Mouse (Mus musculus) limb, embryonic 14.5 days (tissue): ENCODE measurements around the gene Doc2g. TPM values are rescaled to one million over a fixed set of nuclear protein-coding genes. Genes with fewer than 3 reads are reported as not detected.
"Not testable (repeated sequence)": the region's sequence is repeated elsewhere in the genome, so short reads cannot be mapped to it uniquely, and the experiment has no call there.

ENCODE experiments used
- ATAC-seq: fragments of 200-750 bp; cut with Nextera tagmentation; 2 replicates; pipeline ENCODE4 v1.8.0; 2017; ENCODE audit warnings: low read depth, moderate number of reproducible peaks, moderate TSS enrichment; ENCODE audit not compliant: low FRiP score
- DNase-seq: peaks from one replicate; pipeline ENCODE4 v3.0.0-alpha.2; 2015; ENCODE audit warnings: low spot score
- H3K27ac ChIP-seq: fragments of 300-500 bp; sonication (generic); replicated peaks from 2 replicates; pipeline ENCODE4 v1.5.1; 2014; ENCODE audit warnings: low read depth, mild to moderate bottlenecking, low read length, moderate library complexity, mixed read lengths
- H3K27me3 ChIP-seq: fragments of 300-500 bp; sonication (generic); 2 replicates; pipeline ENCODE4 v1.6.1; 2014; ENCODE audit warnings: low read length, mixed read lengths; ENCODE audit not compliant: control insufficient read depth, insufficient read depth
- H3K36me3 ChIP-seq: fragments of 300-500 bp; sonication (generic); 2 replicates; pipeline ENCODE4 v1.6.1; 2014; ENCODE audit warnings: mild to moderate bottlenecking, low read length, moderate library complexity, mixed read lengths; ENCODE audit not compliant: control insufficient read depth, insufficient read depth
- H3K4me1 ChIP-seq: fragments of 300-500 bp; sonication (generic); 2 replicates; pipeline ENCODE4 v1.6.1; 2014; ENCODE audit warnings: antibody characterized with exemption, low read length, mixed read lengths; ENCODE audit not compliant: control insufficient read depth, insufficient read depth
- H3K4me2 ChIP-seq: fragments of 300-500 bp; sonication (generic); replicated peaks from 2 replicates; pipeline ENCODE4 v1.6.1; 2014; ENCODE audit warnings: low read depth, mild to moderate bottlenecking, low read length, moderate library complexity; ENCODE audit not compliant: severe bottlenecking
- H3K4me3 ChIP-seq: fragments of 300-500 bp; sonication (generic); replicated peaks from 2 replicates; pipeline ENCODE4 v1.5.1; 2014; ENCODE audit warnings: low read length
- H3K9ac ChIP-seq: fragments of 300-500 bp; sonication (generic); 2 replicates; pipeline ENCODE4 v1.6.1; 2014; ENCODE audit warnings: mild to moderate bottlenecking, low read depth, low read length, moderate library complexity; ENCODE audit not compliant: severe bottlenecking
- H3K9me3 ChIP-seq: fragments of 300-500 bp; sonication (generic); 2 replicates; pipeline ENCODE4 v1.6.1; 2016; ENCODE audit warnings: low read length; ENCODE audit not compliant: control insufficient read depth
- POLR2A ChIP-seq: fragments of 200-500 bp; IDR thresholded peaks from 2 replicates; pipeline ENCODE4 v1.8.0; 2012; ENCODE audit warnings: inconsistent platforms, mild to moderate bottlenecking, moderate library complexity, borderline replicate concordance; ENCODE audit not compliant: insufficient read depth, insufficient read length; ENCODE audit errors: extremely low read depth
- WGBS: fragments of 180-500 bp; shearing (Covaris S2); extraction: QIAGEN DNeasy Blood & Tissue Kit; methylation state at CpG from one replicate; pipeline ENCODE4 v1.1.7; 2014; 5-methylcytosine and 5-hydroxymethylcytosine counted together
- polyA plus RNA-seq, 2 experiments: library from polyadenylated mRNA; depleted of rRNA in 1 of 2; stranded (reverse) in 1 of 2; unstranded in 1 of 2; fragments of >200 nt; fragmentation: Nextera tagmentation in 1 of 2; extraction: Ambion mirVana in 1 of 2; gene quantifications; 2 replicates each; pipeline versions ENCODE4 v1.2.1 to v1.2.3; 2012 to 2014

The Doc2g gene
- polyA plus RNA-seq, 2 experiments = 3.4 to 19.6 TPM

DNA sequence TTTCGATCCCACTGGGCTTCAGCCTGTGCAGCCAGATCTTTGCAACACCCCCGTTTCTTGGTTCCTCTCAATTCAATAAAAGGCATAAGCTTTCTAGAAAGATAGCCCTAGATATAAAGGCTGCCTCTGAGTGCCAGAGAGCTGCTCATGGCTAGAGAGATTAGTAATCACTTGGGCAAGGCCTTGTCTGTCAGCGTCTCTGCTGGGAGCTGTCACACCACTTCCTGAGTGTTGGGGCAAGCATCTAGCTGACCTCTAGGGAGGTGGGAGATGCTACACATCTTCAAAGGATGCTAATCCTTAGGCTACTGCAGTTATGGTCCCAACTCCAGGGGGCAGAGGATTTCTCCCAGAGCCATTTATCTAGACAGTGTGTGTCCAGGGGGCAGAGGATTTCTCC, 35.9 kb upstream of the Doc2g start:
- TF ChIP-seq POLR2A = no peak
- H3K9me3 ChIP-seq = no peaks in the 10 kb centered on the region
- 48% methylated on average over 3 of the region's 3 CpGs for WGBS

DNA sequence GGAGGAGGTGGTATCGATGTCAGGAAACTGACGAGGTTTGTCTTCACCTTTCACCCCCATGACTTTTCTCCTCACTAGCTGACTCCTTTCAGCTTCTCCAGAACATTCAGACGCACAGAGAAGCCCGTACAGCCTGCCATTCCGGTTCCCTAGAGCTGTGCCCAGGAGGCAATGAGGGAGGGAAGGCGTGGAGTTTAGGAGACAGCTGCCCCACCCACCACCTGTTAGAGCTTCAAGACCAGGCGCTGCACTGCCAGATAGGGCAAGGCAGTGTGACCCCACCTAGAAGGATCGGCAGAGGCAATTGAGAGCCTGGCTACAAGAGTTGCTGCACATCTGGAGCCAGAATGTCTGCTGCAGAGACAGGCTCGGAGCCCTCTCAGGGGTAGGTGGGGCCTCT, 30.9 kb upstream of the Doc2g start, which contains the start of gene Aldh3b2:
Aldh3b2 (plus strand) TSS at position 100 of the 400 bp plus-strand sequence.
- Histone ChIP-seq H3K9me3 (no peaks in the 10 kb centered on the region), H3K27ac (no peak within 1 kb of the TSS), H3K4me3 (no peak within 1 kb of the TSS), H3K4me1 (no peaks in the 10 kb centered on the region), H3K27me3 (no peaks in the 10 kb centered on the region), H3K4me2 (no peak within 1 kb of the TSS), H3K36me3 (no peaks in the 10 kb centered on the region), H3K9ac (no peak within 1 kb of the TSS)
- TF ChIP-seq POLR2A = no peak
- ATAC-seq = no peak
- DNase-seq = peak; percentile 64
- WGBS = 25% methylated on average over 9 of the region's 9 CpGs

More for the DNA sequence above, 35.9 kb upstream of the Doc2g start:
- Histone ChIP-seq H3K4me1 (no peaks in the 10 kb centered on the region), H3K4me2 (no peak overlapping the region), H3K27me3 (no peaks in the 10 kb centered on the region), H3K27ac (no peak overlapping the region), H3K4me3 (no peak overlapping the region), H3K36me3 (no peaks in the 10 kb centered on the region), H3K9ac (no peak overlapping the region)
- DNase-seq = no peak
- no peak for ATAC-seq

DNA sequence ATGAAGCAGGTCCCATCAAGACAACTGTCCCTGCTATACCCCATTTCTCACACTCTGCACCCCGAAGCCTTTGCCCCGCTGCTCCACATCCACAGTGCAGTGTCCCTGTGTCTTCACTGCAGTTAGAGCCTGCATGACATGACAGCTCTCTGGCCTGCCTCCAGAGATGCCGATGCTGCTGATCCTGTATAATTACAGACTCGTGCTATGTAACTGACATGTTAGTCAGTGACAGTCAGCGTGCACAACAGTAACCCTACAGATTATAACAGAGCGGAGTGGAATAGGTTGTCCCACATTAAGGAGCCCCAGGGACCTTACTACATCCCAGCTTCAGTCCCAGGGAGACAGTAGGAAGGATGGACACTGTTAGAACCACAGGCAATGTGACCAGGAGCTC, 28.5 kb upstream of the Doc2g start:
- H3K9ac ChIP-seq, H3K4me2 ChIP-seq, ATAC-seq, H3K27me3 ChIP-seq, H3K27ac ChIP-seq, H3K36me3 ChIP-seq, H3K4me3 ChIP-seq, H3K9me3 ChIP-seq, H3K4me1 ChIP-seq, DNase-seq: not testable (repeated sequence)
- WGBS = 80% methylated on average over 6 of the region's 6 CpGs

DNA sequence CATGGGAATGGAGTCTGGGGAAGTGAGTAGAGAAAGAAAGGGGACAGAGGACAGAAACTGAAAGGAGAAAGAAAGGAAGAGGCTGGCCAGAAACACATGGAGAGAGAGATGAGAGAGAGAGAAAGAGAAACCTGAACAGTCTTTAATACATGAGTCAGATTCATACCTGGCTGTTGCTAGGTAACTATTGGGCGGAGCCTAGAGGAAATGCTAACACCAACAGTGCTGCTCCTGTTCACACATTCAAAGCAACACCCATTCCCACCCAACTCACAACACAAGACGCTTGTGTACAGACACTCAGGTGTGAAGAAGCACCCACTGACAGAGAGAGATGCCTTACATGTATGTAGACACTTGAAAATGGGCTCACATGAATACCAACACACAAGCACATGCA, 27.2 kb upstream of the Doc2g start:
- WGBS = 82% methylated on average over 2 of the region's 2 CpGs
- Histone ChIP-seq H3K27ac (no peak overlapping the region), H3K4me3 (no peak overlapping the region), H3K4me1 (no peaks in the 10 kb centered on the region), H3K27me3 (no peaks in the 10 kb centered on the region), H3K9ac (no peak overlapping the region), H3K4me2 (no peak overlapping the region), H3K36me3 (no peaks in the 10 kb centered on the region), H3K9me3 (no peaks in the 10 kb centered on the region)
- no peak for TF ChIP-seq POLR2A
- no peak for DNase-seq
- no peak for ATAC-seq

DNA sequence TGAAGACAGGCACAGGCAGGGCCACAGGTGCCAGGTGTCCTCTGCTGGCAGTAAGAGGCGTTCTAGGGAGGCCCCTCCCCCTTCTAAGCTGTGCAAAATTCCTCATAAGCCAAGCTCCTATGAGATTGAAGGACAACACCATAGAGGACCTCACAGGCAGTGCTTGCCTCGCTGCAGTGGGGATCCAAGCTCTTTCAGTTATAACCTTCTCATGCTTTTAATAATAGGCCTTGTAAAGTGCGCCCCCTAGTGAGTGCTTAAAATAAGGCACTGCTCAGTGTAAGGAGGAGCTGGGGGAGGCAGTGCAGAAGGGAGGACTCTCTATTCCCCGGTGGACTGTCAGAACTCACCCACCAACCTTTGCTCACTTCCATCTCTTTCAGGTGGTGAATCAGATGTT, 22.8 kb upstream of the Doc2g start:
- DNase-seq = peak; percentile 91
- no peak for TF ChIP-seq POLR2A
- ATAC-seq = peak; percentile 73; the same call in 1 of the 2 replicates
- Histone ChIP-seq H3K4me3 (no peak overlapping the region), H3K9ac (no peak overlapping the region), H3K9me3 (no peaks in the 10 kb centered on the region), H3K27me3 (no peaks in the 10 kb centered on the region), H3K4me1 (no peaks in the 10 kb centered on the region), H3K4me2 (no peak overlapping the region), H3K36me3 (no peaks in the 10 kb centered on the region), H3K27ac (no peak overlapping the region)
- 17% methylated on average over 4 of the region's 4 CpGs for WGBS

DNA sequence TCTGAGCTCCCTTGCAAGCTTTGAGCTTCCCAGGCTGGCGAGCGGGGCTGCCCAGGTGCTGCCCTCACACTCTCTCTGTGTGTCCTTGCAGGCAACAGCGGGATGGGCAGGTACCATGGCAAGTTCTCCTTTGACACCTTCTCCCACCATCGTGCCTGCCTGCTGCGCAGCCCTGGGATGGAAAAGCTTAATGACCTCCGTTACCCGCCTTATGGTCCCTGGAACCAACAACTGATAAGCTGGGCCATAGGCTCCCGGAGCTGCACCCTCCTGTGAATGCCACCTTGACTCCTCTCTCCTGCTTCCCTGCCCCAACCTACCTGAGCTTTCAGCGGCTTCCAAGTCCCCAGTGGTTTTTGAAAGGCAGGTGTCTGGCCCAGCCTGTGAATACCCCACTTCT, 22.2 kb upstream of the Doc2g start:
- no peak for ATAC-seq
- Histone ChIP-seq H3K4me3 (no peak overlapping the region), H3K4me1 (peaks cover under 1% of the 10 kb centered on the region; the same call in 1 of the 2 replicates), H3K9ac (no peak overlapping the region), H3K4me2 (no peak overlapping the region), H3K27ac (no peak overlapping the region), H3K9me3 (no peaks in the 10 kb centered on the region), H3K27me3 (no peaks in the 10 kb centered on the region), H3K36me3 (no peaks in the 10 kb centered on the region)
- no peak for TF ChIP-seq POLR2A
- no peak for DNase-seq
- 70% methylated on average over 9 of the region's 9 CpGs for WGBS
